ENCODE assay signal across 8 mouse cellular contexts in the genomic region with DNA sequence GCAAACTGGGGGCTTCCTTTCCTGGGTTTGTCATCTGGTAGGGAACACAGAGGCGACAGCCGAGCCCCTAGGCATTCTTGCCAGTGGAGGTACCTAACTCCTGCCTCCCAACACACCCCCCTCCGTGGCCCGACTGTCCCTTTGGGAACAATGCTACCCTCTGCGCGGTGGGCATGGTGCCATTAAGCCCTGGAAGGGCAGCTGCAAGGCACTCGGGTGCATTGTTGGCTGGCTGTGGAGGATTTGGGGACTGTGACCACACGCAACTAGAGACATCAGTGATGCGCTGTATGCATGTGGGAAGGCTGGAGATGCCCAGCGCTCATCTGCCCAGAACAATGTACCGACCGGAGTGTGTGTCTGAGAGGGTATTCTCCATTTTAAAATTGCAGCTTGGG. TPM values are rescaled to one million over a fixed set of nuclear protein-coding genes. Genes with fewer than 3 reads are reported as not detected.
DNase-seq lines count a peak whose midpoint lies in the region; ATAC-seq lines count a peak whose summit lies in the region.

No protein-coding gene starts in this region.

- no peaks in the 10 kb centered on the region for H3K27me3 ChIP-seq in neural tube, embryonic 11.5 days (ENCODE audit: control insufficient read depth, insufficient read depth, low read length)
- peaks cover 12% of the 10 kb centered on the region for H3K27me3 ChIP-seq in hindbrain, embryonic 12.5 days
- no peaks in the 10 kb centered on the region for H3K27me3 ChIP-seq in midbrain, embryonic 14.5 days (ENCODE audit: control insufficient read depth, insufficient read depth, low read length)

- H3K4me1 ChIP-seq in neural tube, embryonic 11.5 days (ENCODE audit: control insufficient read depth, insufficient read depth, low read length) = peaks cover 4% of the 10 kb centered on the region; the same call in 1 of the 2 replicates
- H3K4me1 ChIP-seq in hindbrain, embryonic 12.5 days = peaks cover 38% of the 10 kb centered on the region
- peaks cover 33% of the 10 kb centered on the region for H3K4me1 ChIP-seq in midbrain, embryonic 14.5 days (ENCODE audit: control insufficient read depth, insufficient read depth, low read length)

- no peaks in the 10 kb centered on the region for H3K36me3 ChIP-seq in neural tube, embryonic 11.5 days (ENCODE audit: control insufficient read depth, insufficient read depth, low read length)
- H3K36me3 ChIP-seq in hindbrain, embryonic 12.5 days = no peaks in the 10 kb centered on the region
- H3K36me3 ChIP-seq in midbrain, embryonic 14.5 days (ENCODE audit: control insufficient read depth, insufficient read depth, low read length) = 0 out of 2 replicates have a peak, but pooled peaks cover 3% of the 10 kb centered on the region

- peak overlapping the region; percentile 81 for H3K4me2 ChIP-seq in neural tube, embryonic 11.5 days (ENCODE audit: low read depth)
- peak overlapping the region; percentile 61 for H3K4me2 ChIP-seq in hindbrain, embryonic 12.5 days (replicated peaks)
- peak overlapping the region; percentile 63 for H3K4me2 ChIP-seq in midbrain, embryonic 14.5 days (ENCODE audit: low read length)

- H3K4me3 ChIP-seq in neural tube, embryonic 11.5 days (ENCODE audit: low read depth, low read length) = peak overlapping the region; percentile 64
- peak overlapping the region; percentile 71 for H3K4me3 ChIP-seq in hindbrain, embryonic 12.5 days
- H3K4me3 ChIP-seq in midbrain, embryonic 14.5 days (replicated peaks; ENCODE audit: low read depth, low read length) = peak overlapping the region; percentile 73

- peak overlapping the region; percentile 68; the same call in 1 of the 2 replicates for H3K27ac ChIP-seq in neural tube, embryonic 11.5 days (ENCODE audit: low read depth, low read length)
- peak overlapping the region; percentile 92 for H3K27ac ChIP-seq in hindbrain, embryonic 12.5 days
- H3K27ac ChIP-seq in midbrain, embryonic 14.5 days (replicated peaks; ENCODE audit: low read depth, low read length) = peak overlapping the region; percentile 88

- 33% methylated on average over 12 of the region's 12 CpGs for WGBS in neural tube, embryonic 11.5 days
- WGBS in hindbrain, embryonic 12.5 days = 17% methylated on average over 12 of the region's 12 CpGs
- 8% methylated on average over 12 of the region's 12 CpGs for WGBS in midbrain, embryonic 14.5 days

- DNase-seq in frontal cortex, postnatal 25 days (ENCODE audit: low spot score in 2 of 2) = no peak
- peak; percentile 29 for DNase-seq in neural tube, embryonic 11.5 days (ENCODE audit: low spot score)
- DNase-seq in neural tube, embryonic 10.5 days (ENCODE audit: extremely low spot score, low spot score) = no peak
- DNase-seq in midbrain, embryonic 14.5 days = peak; percentile 77
- DNase-seq in frontal cortex, postnatal 14 days (ENCODE audit: low spot score in 2 of 2) = no peak

- ATAC-seq in frontal cortex, adult (ENCODE audit: low TSS enrichment) = peak; percentile 27
- peak; percentile 20; the same call in 1 of the 2 replicates for ATAC-seq in neural tube, embryonic 11.5 days (ENCODE audit: insufficient read depth, low FRiP score, low TSS enrichment)
- peak; percentile 41 for ATAC-seq in hindbrain, embryonic 12.5 days (ENCODE audit: low FRiP score)
- peak; percentile 32; the same call in 1 of the 2 replicates for ATAC-seq in midbrain, embryonic 14.5 days (ENCODE audit: low FRiP score, low TSS enrichment)
- ATAC-seq in granulocyte monocyte progenitor cell, adult 5-6 weeks (replicated peaks; ENCODE audit: poor library complexity, severe bottlenecking) = no peak

- H3K9me3 ChIP-seq in neural tube, embryonic 11.5 days (ENCODE audit: control insufficient read depth, low read length) = no peaks in the 10 kb centered on the region
- no peaks in the 10 kb centered on the region for H3K9me3 ChIP-seq in hindbrain, embryonic 12.5 days (replicated peaks)
- no peaks in the 10 kb centered on the region for H3K9me3 ChIP-seq in midbrain, embryonic 14.5 days (ENCODE audit: control insufficient read depth, low read length)

- peak overlapping the region; percentile 80 for H3K9ac ChIP-seq in neural tube, embryonic 11.5 days (ENCODE audit: low read length)
- H3K9ac ChIP-seq in hindbrain, embryonic 12.5 days = peak overlapping the region; percentile 84
- peak overlapping the region; percentile 89 for H3K9ac ChIP-seq in midbrain, embryonic 14.5 days (replicated peaks; ENCODE audit: low read length)

RNA-seq across cellular contexts. Expression of gene Olfm1, which starts 0.9 kb away (rescaled TPM):
- polyA plus RNA-seq in neural tube, embryonic 11.5 days (2014; fragmentation: Nextera tagmentation; extraction: Ambion mirVana) = 111 and 118 TPM in 2 replicates
- 189 and 191 TPM in 2 replicates for polyA plus RNA-seq in hindbrain, embryonic 12.5 days (2016; fragmentation: Nextera tagmentation; extraction: Ambion mirVana)
- 295 and 301 TPM in 2 replicates for polyA plus RNA-seq in midbrain, embryonic 14.5 days (2014; fragmentation: Nextera tagmentation; extraction: Ambion mirVana)
- total RNA-seq in granulocyte monocyte progenitor cell, adult 5-6 weeks (2014; fragmentation: Nextera tagmentation) = 1.3 and 6.3 TPM in 2 replicates
- total RNA-seq in granulocyte monocyte progenitor cell, adult 5-6 weeks (2017) = 0.56 and 0.93 TPM in 2 replicates

Comparison
In these comparisons a context has a peak if more than half of its experiments do, and no peak if none do; other contexts are left out.
1. DNase-seq: peak in neural tube, embryonic 11.5 days (single experiment) and midbrain, embryonic 14.5 days (single experiment); none in frontal cortex, postnatal 25 days (0 of 2), neural tube, embryonic 10.5 days (single experiment) and frontal cortex, postnatal 14 days (0 of 2).
2. Peak in every context shown above with its lines, with median percentiles within 50 percentile points of each other: H3K27ac ChIP-seq, H3K4me2 ChIP-seq, H3K4me3 ChIP-seq and H3K9ac ChIP-seq.